Comparison of ENCODE assay signal across 25 mouse cellular contexts in the genomic region with DNA sequence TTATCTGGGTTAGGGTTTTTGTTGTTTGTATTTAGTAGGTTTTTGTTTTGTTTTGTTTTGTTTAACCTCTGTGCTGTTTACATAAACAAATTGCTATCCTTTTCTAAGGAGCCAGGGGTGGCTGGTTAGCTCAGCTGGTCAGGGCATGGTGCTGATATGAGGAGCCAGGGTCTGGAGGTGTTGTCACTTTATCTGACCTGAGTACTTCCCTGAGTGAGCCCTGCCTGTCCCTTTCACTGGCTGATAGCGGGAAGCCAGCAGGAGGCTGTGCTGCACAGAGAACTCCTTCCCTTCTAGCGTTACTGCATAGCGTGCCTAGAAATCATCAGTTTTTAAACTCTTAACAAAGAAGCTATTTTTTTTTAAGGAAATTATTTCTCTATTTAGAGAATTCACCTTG. TPM values are rescaled to one million over a fixed set of nuclear protein-coding genes. Genes with fewer than 3 reads are reported as not detected.
DNase-seq lines count a peak whose midpoint lies in the region; ATAC-seq and TF ChIP-seq lines count a peak whose summit lies in the region.
"Had no signal": no experiment of that assay in that cellular context is flagged by ENCODE, and none has a peak within 500 bp of the region (broad histone marks: within the 10 kb centered on the region; RNA-seq: fewer than 3 reads in every experiment).

No protein-coding gene starts in this region.

- no peaks in the 10 kb centered on the region for H3K27me3 ChIP-seq in heart, embryonic 14.5 days (ENCODE audit: control insufficient read depth, insufficient read depth, low read length)
- no peaks in the 10 kb centered on the region for H3K27me3 ChIP-seq in E14TG2a.4 (ENCODE audit: insufficient read depth, low read length)
- no peaks in the 10 kb centered on the region for H3K27me3 ChIP-seq in liver, embryonic 13.5 days
- no peaks in the 10 kb centered on the region for H3K27me3 ChIP-seq in kidney, embryonic 15.5 days
- H3K27me3 ChIP-seq: forebrain, embryonic 13.5 days; limb, embryonic 13.5 days; neural tube, embryonic 12.5 days had no signal

- H3K9me3 ChIP-seq in heart, embryonic 14.5 days (ENCODE audit: control insufficient read depth, low read length): no peaks in the 10 kb centered on the region
- peaks cover 6% of the 10 kb centered on the region for H3K9me3 ChIP-seq in E14TG2a.4 (ENCODE audit: low read length)
- H3K9me3 ChIP-seq in liver, embryonic 13.5 days (replicated peaks): no peaks in the 10 kb centered on the region
- no peaks in the 10 kb centered on the region for H3K9me3 ChIP-seq in kidney, embryonic 15.5 days (replicated peaks)
- H3K9me3 ChIP-seq: forebrain, embryonic 13.5 days; limb, embryonic 13.5 days; neural tube, embryonic 12.5 days had no signal

- peaks cover 6 to 19% of the 10 kb centered on the region in 2 experiments for H3K4me1 ChIP-seq in heart, embryonic 14.5 days (ENCODE audit: control insufficient read depth in 2 of 2, insufficient read depth in 2 of 2, low read length in 2 of 2)
- H3K4me1 ChIP-seq in E14TG2a.4 (replicated peaks; ENCODE audit: low read depth, low read length): peaks cover 39% of the 10 kb centered on the region
- peaks cover 23% of the 10 kb centered on the region for H3K4me1 ChIP-seq in liver, embryonic 13.5 days (replicated peaks)
- no peaks in the 10 kb centered on the region for H3K4me1 ChIP-seq in kidney, embryonic 15.5 days
- H3K4me1 ChIP-seq: forebrain, embryonic 13.5 days; limb, embryonic 13.5 days; neural tube, embryonic 12.5 days had no signal

- H3K4me3 ChIP-seq in heart, embryonic 14.5 days (ENCODE audit: control insufficient read depth in 1 of 2, insufficient read depth in 1 of 2, low read depth in 1 of 2, low read length in 2 of 2): no peak overlapping the region
- no peak overlapping the region for H3K4me3 ChIP-seq in E14TG2a.4 (replicated peaks; ENCODE audit: low read length)
- H3K4me3 ChIP-seq in liver, embryonic 13.5 days (replicated peaks): no peak overlapping the region
- H3K4me3 ChIP-seq in left cerebral cortex, adult 2 months: no peak overlapping the region
- no peak overlapping the region for H3K4me3 ChIP-seq in kidney, embryonic 15.5 days (replicated peaks)
- H3K4me3 ChIP-seq: forebrain, embryonic 13.5 days; limb, embryonic 13.5 days; myocyte; neural tube, embryonic 12.5 days had no signal

- DNase-seq in heart, postnatal 25 days (ENCODE audit: low spot score): no peak
- peak; percentile 37 for DNase-seq in c-Kit-positive CD71-positive TER-119-positive erythroid progenitor cells, embryonic 14.5 days (ENCODE audit: low spot score)
- DNase-seq in liver, embryonic 13.5 days: peak; percentile 50
- DNase-seq in left cerebral cortex, adult 2 months (ENCODE audit: extremely low spot score in 1 of 2, low spot score in 2 of 2): no peak
- no peak for DNase-seq in layer of hippocampus, adult 8-10 months (ENCODE audit: low spot score in 2 of 2)
- DNase-seq: adrenal gland, adult 2 months; adrenal gland, postnatal 36 days; B cell, adult 2 months; cerebellum, adult 2 months; cerebellum, postnatal 14 days; gastrocnemius, postnatal 25 days; kidney, postnatal 14 days; lung, adult 2 months; lung, postnatal 10 days had no signal

- peaks cover 57% of the 10 kb centered on the region for H3K36me3 ChIP-seq in heart, embryonic 14.5 days (ENCODE audit: control insufficient read depth, insufficient read depth, low read length)
- peaks cover 58% of the 10 kb centered on the region for H3K36me3 ChIP-seq in E14TG2a.4 (ENCODE audit: insufficient read depth, low read length)
- H3K36me3 ChIP-seq in liver, embryonic 13.5 days: peaks cover 27% of the 10 kb centered on the region
- peaks cover 61% of the 10 kb centered on the region for H3K36me3 ChIP-seq in kidney, embryonic 15.5 days

- intact Hi-C loops in heart, postnatal 25 days (cut with DNase I): no loop called here
- intact Hi-C loops in left cerebral cortex, adult 2 months (cut with DNase I): no loop called here

- no peak for ATAC-seq in heart, embryonic 14.5 days (ENCODE audit: insufficient number of reproducible peaks, insufficient read depth, low FRiP score, low read depth)
- peak; percentile 98 for ATAC-seq in liver, embryonic 13.5 days (ENCODE audit: low read depth)
- no peak for ATAC-seq in kidney, embryonic 15.5 days (replicated peaks; ENCODE audit: low FRiP score)
- ATAC-seq: activated CD4-positive, CD25-positive, alpha-beta regulatory T cell, adult 4 months; forebrain, embryonic 13.5 days; hindbrain, embryonic 16.5 days; midbrain, embryonic 16.5 days had no signal

- H3K9ac ChIP-seq in heart, embryonic 14.5 days (ENCODE audit: low read length): peak overlapping the region; percentile 5; the same call in 1 of the 2 replicates
- no peak overlapping the region for H3K9ac ChIP-seq in liver, embryonic 13.5 days
- H3K9ac ChIP-seq in kidney, embryonic 15.5 days: no peak overlapping the region
- H3K9ac ChIP-seq: forebrain, embryonic 13.5 days; limb, embryonic 13.5 days; neural tube, embryonic 12.5 days had no signal

- H3K27ac ChIP-seq in heart, embryonic 14.5 days (replicated peaks in 1 of 2; ENCODE audit: control insufficient read depth in 1 of 2, insufficient read depth in 1 of 2, low read depth in 2 of 2, low read length in 2 of 2): no peak overlapping the region
- H3K27ac ChIP-seq in liver, embryonic 13.5 days: peak overlapping the region; percentile 61
- H3K27ac ChIP-seq in left cerebral cortex, adult 2 months: no peak overlapping the region
- no peak overlapping the region for H3K27ac ChIP-seq in kidney, embryonic 15.5 days
- H3K27ac ChIP-seq: forebrain, embryonic 13.5 days; limb, embryonic 13.5 days; macrophage; neural tube, embryonic 12.5 days had no signal

- no peak overlapping the region for H3K4me2 ChIP-seq in heart, embryonic 14.5 days (ENCODE audit: low read length)
- 0 out of 2 replicates have a peak overlapping the region, but pooled peaks have one; percentile 1 for H3K4me2 ChIP-seq in liver, embryonic 13.5 days
- H3K4me2 ChIP-seq in kidney, embryonic 15.5 days: no peak overlapping the region
- H3K4me2 ChIP-seq: forebrain, embryonic 13.5 days; limb, embryonic 13.5 days; neural tube, embryonic 12.5 days had no signal

- WGBS in heart, embryonic 14.5 days: 42% methylated on average over 3 of the region's 3 CpGs
- WGBS in liver, embryonic 13.5 days (ENCODE audit: insufficient replicate concordance): 39% methylated on average over 3 of the region's 3 CpGs
- WGBS in kidney, embryonic 15.5 days: 92% methylated on average over 3 of the region's 3 CpGs

- TF ChIP-seq CTCF in E14TG2a.4 (conservative IDR thresholded peaks at IDR 0.05; ENCODE audit: low read length): 0 out of 2 replicates have a peak, but pooled peaks have one; percentile 4
- no peak for TF ChIP-seq CTCF in left cerebral cortex, adult 2 months (IDR thresholded peaks at IDR 0.05)

RNA-seq across cellular contexts. Expression of a gene that starts 35.9 kb away (rescaled TPM):
- polyA plus RNA-seq in heart, embryonic 14.5 days (2014; fragmentation: Nextera tagmentation; extraction: Ambion mirVana): 45.0 and 45.6 TPM in 2 replicates
- 10 to 100 TPM; 21.1 to 26.4 TPM for total RNA-seq in heart, postnatal 25 days (2021)
- polyA plus RNA-seq in liver, embryonic 13.5 days (2015; fragmentation: Nextera tagmentation; extraction: Ambion mirVana): 11.5 and 11.6 TPM in 2 replicates
- total RNA-seq in left cerebral cortex, adult 2 months (2021): 100 to 1,000 TPM; 143 to 164 TPM
- 96.4 and 106 TPM in 2 replicates for polyA plus RNA-seq in kidney, embryonic 15.5 days (2015; fragmentation: Nextera tagmentation; extraction: Ambion mirVana)
- 100 to 1,000 TPM; 195 to 221 (median 213) TPM for total RNA-seq in layer of hippocampus, adult 8-10 months (2022)

RNA-seq across cellular contexts. Expression of a gene that starts 58.6 kb away (rescaled TPM):
- 31.5 and 33.5 TPM in 2 replicates for polyA plus RNA-seq in heart, embryonic 14.5 days (2014; fragmentation: Nextera tagmentation; extraction: Ambion mirVana)
- total RNA-seq in heart, postnatal 25 days (2021): 10 to 100 TPM; 80.3 to 81.8 TPM
- polyA plus RNA-seq in liver, embryonic 13.5 days (2015; fragmentation: Nextera tagmentation; extraction: Ambion mirVana): 9.5 and 10.6 TPM in 2 replicates
- total RNA-seq in left cerebral cortex, adult 2 months (2021): 10 to 100 TPM; 47.0 to 48.3 TPM
- 25.5 and 27.6 TPM in 2 replicates for polyA plus RNA-seq in kidney, embryonic 15.5 days (2015; fragmentation: Nextera tagmentation; extraction: Ambion mirVana)
- 10 to 100 TPM; 41.1 to 58.2 (median 50.9) TPM for total RNA-seq in layer of hippocampus, adult 8-10 months (2022)

Comparison
In these comparisons a context has a peak if more than half of its experiments do, and no peak if none do; other contexts are left out.
1. DNase-seq: peak in c-Kit-positive CD71-positive TER-119-positive erythroid progenitor cells, embryonic 14.5 days (single experiment) and liver, embryonic 13.5 days (single experiment); none in heart, postnatal 25 days (single experiment), left cerebral cortex, adult 2 months (0 of 2) and layer of hippocampus, adult 8-10 months (0 of 2).
2. RNA of a gene that starts 35.9 kb away (total RNA-seq): 195 to 221 TPM in layer of hippocampus, adult 8-10 months and 143 to 164 TPM in left cerebral cortex, adult 2 months; 21.1 to 26.4 TPM in heart, postnatal 25 days; every median in the first group is over 4 times any median in the second.